Mouse (Mus musculus): ENCODE results near the gene Insm2.

Insm2 gene

DNA sequence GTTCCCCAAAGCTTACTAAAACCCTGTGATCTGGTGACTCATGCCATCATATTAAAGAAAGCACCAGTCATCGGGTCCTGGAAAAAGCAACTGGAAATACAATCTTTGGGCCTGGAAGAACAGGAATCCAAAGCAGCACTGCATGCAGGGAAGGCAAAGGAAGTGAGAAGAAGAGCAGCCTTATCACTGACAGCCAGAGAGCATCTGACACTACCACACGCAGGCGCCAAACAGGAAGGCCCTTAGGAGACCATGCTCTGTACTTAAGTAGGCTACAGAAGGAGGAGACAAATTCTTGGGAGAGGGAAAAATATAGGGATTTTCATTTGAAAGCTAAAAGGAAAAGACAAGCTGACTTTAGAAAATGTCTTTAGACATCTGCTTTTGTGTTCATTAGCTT, 5.2 kb downstream of the Insm2 start:
- no peak for ATAC-seq (ENCODE audit: low TSS enrichment)

GRCm38 (mm10) chr12:55607902-55608301, 8.7 kb downstream of the Insm2 start:
- ATAC-seq (ENCODE audit: low TSS enrichment): no peak

DNA sequence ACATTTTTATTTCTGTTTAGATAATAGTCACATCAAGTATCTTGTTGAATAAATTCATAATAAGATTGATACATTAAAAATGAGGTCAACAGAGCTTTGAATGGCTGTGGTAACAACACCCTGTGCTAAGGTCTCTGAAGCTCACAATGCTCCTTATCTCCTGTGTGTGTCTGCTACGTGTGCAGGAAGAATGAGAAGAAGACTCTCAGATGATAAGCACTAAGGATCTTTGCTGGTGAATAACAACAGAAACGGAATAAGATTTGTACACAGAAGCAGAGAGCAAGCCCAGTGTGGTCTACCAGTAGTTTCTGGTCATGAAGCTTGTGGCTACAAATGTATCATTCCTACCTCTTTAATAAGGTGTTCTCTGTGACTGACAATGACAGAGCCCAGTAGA, 11.6 kb downstream of the Insm2 start:
- no peak for ATAC-seq (ENCODE audit: low TSS enrichment)

DNA sequence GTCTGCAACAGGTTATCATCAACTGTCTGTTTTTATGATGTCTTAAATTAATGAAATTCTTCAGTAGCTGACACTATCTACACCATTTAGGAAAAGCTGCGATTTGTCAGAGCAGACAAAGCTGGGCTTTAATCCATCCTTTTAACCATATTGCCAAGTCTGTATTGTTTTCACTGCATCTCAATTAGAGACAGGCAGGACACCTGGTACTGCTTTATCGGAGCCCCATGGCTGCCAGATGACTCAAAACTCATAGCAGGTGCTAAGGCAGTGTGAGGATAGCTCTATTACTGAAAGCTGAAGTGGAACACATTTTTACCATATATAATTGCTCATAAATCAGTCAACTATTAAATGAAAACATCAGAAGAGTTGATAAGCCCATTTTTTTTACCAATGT, 21.1 kb downstream of the Insm2 start:
- no peak for ATAC-seq (ENCODE audit: low TSS enrichment)

DNA sequence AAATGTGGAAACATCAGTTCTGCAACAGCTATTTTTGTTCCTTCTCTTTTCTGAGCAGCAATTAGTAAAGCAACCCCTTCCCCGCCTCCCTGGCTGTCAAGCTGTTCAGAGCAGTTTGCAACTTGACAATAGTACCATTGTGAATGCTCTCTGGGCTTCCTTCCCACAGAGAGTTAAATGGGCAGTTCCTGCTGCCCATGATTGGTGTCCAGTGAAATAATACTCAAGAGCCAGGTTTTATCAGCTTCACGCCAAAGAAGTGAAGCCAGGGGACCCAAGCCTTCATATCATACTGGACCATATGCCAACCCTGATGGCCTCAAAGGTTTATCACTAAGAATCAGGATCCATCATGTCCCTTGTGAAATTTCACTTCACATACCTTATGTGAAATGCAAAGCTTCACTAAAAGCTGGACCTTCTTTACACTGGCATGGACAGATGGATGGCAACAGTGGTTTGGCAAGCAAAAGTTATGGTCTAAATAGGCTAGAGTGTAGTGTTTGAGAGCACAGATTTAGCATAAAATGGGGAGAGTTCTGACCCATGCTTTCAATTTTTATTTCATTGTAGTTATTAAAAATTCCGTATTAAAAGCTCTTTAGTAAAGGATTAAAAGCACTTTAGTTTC, 23.5 kb downstream of the Insm2 start:
- ATAC-seq (ENCODE audit: low TSS enrichment): no peak; the same call in 1 of the 2 replicates

- no peak for ATAC-seq (ENCODE audit: low TSS enrichment)
Observed at GRCm38 (mm10) chr12:55623254-55623653, 24.0 kb downstream of the Insm2 start.

DNA sequence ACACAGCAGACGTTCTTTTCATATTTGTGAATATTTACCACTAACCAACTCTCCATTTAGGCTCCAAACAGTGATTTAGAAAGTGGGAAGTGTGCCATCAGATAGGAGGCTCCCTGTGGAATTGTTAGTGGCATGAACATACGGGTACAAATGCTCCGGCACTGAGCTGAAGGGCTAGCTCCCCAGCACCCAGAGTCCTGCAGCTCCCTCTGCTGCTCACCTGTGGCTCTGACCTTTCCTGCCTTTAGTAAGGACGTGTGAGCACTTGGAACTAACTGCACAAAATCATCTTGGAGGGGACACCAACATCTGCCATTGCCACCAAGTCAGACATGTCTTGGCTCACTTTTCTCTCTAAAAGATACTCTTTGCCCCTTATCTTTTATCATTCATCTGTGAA, 27.5 kb downstream of the Insm2 start:
- no peak for ATAC-seq (ENCODE audit: low TSS enrichment)

GRCm38 (mm10) chr12:55648011-55648525, 48.8 kb downstream of the Insm2 start:
- no peak for ATAC-seq (ENCODE audit: low TSS enrichment)
